Mouse (Mus musculus) spleen, postnatal 10 days (tissue): ENCODE measurements at regions not wholly inside any gene's neighbourhood (a gene's known extent, or its start where the extent isn't known, plus 50 kb on each side); places are given as distances from the start of the nearest gene placed in this dataset.

Source experiments
- DNase-seq, 2 experiments: peaks; one replicate each; pipeline ENCODE4 v3.0.0; 2021 to 2022; ENCODE audit warnings: low spot score in 2 of 2

- no peak for DNase-seq
These were observed 212.9 kb upstream of the Mocs1 start for GRCm38 (mm10) chr17:49215281-49215680.

DNA sequence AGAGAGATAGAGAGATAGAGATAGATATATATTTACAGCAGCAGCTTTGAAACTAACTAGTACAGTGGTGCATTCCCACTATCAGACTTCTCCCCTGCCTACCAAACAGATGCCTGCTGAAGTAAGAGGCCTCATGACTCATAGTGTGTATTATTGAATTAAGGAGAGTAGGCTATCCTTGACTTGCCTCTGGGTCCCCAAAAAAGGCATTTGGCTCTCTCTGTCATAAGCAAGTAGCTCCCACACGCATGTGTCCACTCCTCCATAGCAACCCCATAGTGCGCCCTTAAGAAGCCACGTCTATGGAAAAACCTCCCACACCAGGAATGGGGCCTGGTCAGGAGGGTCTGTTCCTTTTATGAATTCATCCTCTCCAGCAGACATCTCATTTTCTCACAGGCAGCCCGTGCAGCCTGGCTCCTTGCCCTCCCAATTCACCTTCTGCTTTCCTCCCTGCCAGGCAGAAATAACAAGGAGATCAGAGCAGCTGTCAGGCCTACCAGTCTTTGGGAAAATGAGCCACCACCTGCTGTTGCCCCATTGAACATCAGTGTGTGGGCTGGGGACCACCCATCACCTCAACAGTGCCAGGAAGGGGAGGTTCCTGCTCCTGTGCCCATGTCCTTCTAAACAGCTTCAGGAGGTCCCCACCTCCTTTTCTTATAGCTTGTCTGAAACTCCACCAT, 208.5 kb upstream of the Mocs1 start:
- no peak for DNase-seq

- no peak for DNase-seq
These were observed 204.9 kb upstream of the Mocs1 start for GRCm38 (mm10) chr17:49223212-49223611.

- no peak for DNase-seq
These were observed 204.5 kb upstream of the Mocs1 start for GRCm38 (mm10) chr17:49223651-49224050.

GRCm38 (mm10) chr17:49225255-49226015, 202.7 kb upstream of the Mocs1 start:
- DNase-seq: no peak

GRCm38 (mm10) chr17:49226016-49226400, 202.2 kb upstream of the Mocs1 start:
- DNase-seq: no peak

GRCm38 (mm10) chr17:49231287-49231686, 196.9 kb upstream of the Mocs1 start:
- no peak for DNase-seq

DNA sequence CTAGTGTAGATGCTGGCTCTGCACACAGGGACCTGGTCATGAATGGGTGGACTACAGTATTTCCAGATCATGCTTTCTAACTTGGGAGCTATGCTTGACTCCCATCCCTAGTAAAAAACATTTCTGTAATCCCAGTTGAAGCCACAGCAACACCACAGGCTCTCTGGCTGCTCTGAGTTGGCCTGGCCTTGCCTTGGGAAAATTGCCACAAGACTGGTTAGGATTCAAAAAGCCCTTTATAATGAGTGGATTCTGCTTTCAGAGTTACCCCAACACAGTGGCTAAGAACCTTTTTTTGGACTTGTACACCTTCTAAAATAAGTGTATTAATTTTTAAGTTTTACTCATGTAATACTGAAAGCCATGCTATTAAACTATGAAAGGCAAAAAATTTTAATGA, 188.1 kb upstream of the Mocs1 start:
- DNase-seq: no peak

DNA sequence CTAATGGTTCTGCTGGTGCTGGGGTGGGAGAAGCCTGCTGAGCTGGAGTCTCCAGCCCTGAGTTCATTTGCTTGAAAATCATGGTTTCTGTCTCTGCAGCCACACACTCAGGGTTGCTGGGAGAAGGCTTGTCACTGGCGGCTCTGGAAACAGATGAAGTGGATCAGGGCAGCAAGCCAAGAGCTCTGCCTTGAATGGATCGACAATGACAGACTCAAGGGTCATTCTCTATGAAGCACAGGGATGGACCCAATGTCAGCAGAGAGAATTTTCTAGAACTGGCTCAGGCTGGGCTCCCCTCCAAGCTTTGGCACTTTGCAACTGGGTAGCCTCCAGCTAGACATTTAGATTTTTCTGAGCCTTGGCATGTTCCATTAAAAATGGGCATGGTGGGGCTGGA, 184.7 kb upstream of the Mocs1 start:
- no peak for DNase-seq

GRCm38 (mm10) chr17:49245013-49245412, 183.1 kb upstream of the Mocs1 start:
- DNase-seq: no peak

DNA sequence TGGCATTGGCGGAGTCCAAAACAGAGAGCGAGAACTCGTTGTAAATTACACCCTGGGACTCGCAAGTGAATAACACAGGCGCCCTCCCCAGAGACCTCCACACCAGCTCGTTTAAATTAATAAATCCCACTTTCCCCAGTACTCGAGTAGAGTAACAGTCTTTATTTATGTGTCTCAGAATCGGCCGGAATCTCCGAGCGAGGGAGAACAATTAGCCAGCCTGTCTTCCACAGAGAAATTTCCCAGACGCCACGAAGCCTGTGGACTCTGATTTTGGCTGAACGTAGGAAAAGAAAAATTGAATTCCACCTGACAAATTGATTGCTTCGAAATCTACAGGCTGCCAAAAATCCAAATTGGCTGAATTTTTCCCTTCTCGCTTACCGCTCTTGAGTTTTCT, 180.9 kb upstream of the Mocs1 start:
- DNase-seq: no peak

GRCm38 (mm10) chr17:49250726-49251537, 177.2 kb upstream of the Mocs1 start:
- no peak for DNase-seq

- DNase-seq: no peak
These were observed 175.9 kb upstream of the Mocs1 start for GRCm38 (mm10) chr17:49252271-49252670.

DNA sequence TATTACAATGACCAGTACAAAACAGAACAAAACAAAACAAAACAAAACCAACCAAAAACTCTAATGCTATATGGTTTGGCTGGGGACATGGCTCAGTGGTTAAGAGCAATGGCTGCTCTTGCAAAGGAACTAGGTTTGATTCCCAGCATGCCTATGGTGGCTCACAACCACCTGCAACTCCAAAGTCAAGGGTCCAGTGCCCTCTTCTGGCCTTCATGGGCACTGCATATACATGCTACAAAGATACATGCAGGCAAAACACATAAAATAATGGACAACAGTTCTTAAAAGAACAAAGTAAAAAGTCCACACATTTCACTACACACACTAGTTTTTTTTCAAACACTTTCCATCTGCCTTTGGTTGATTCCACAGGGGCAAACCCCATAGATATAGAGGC, 169.7 kb upstream of the Mocs1 start:
- DNase-seq: no peak

GRCm38 (mm10) chr17:49262394-49262793, 165.8 kb upstream of the Mocs1 start:
- DNase-seq: no peak

GRCm38 (mm10) chr17:49266343-49266742, 161.8 kb upstream of the Mocs1 start:
- no peak for DNase-seq

DNA sequence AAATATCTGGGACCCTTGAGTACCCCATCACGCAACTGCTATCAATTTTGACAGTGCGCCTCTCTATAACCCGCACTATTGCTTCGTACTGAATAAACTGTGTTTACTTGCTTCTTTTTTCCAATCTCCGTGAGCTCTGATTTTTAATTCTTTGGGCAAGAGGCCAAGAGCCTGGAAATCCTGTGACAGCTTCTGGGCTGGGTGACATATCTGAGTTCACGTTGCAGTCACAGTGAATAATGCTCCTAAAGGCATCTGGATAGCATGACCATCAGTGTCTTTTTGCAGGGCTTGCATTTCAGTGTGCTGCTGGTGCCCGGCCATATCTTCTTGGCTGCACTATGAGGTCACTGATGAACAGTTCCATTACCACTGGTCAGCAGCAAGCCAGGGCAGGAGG, 158.2 kb upstream of the Mocs1 start:
- no peak for DNase-seq

DNA sequence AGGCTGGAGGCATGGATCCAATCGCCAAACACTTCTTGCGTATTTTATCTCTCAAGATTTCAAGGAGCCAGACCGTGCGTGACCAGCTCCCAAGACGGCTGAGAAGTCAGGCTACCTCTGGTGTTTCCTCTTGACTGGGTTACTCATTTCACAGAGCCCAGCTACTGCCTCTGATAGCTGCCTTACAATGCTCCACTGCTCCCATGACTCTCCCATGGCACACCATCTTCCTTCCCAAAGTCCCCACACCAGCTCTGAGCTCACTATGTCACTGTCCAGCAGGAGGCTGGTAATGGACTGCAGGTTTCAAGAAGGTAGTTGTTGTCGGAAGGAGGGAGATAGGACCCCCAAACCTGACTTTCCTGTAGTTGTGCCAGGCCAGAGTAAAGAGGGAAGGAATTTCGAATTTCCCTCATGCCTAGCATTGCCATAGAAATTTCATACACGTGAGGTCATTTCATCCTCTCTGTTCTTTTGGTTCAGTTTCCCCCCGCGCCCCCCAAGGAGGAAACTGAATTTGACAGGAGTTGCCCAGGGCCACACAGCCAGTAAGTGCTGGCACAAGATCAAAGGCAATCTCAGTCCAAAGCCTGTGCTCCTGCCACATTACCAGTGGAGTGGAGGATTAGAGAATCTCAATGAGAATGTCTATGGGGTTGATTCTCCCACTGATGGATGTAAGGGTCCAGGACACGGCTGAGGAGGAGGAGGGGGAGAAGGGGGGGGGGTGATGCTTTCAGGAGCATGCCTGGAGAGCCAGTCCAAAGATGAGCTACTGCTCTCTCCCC, 155.3 kb upstream of the Mocs1 start:
- DNase-seq: no peak

GRCm38 (mm10) chr17:49274936-49275335, 153.2 kb upstream of the Mocs1 start:
- DNase-seq: no peak

DNA sequence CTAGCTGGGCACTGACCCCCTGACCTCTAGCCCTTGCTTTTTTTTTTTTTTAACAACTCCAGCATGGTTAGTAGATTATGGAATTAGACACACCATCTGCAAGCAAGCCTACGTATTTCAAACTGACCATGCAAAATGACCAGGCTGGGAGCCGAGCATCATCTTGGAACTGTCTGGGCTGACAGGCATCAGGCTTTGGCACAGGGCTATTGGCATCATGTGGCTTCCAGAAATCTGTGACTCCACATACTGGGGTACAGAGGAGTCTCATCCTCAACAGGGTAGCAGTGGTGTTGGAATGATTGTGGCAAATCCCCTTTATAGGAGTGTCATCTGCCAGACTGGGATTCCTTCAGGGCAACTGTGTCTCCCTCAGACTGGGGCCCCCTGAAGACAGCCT, 152.7 kb upstream of the Mocs1 start:
- no peak for DNase-seq

DNA sequence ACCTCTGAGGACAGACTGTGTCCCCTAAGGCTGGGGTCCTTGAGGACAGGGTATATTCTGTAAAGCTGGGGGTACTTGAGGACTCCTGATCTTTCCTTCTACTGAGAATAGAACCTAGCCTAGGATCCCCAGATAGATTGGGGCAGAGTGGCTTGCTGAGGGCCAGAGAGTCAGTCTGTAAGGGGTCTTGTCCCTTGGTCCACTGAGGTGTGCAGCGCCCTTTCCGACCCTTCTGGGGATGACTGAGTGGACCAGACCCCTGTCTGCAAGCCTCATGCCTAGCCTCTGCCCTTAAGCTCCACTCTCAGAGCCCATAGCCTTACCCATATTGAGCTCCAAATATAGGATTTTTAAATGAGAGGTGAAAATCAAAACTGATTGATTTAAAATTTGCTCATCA, 152.2 kb upstream of the Mocs1 start:
- DNase-seq: no peak

DNA sequence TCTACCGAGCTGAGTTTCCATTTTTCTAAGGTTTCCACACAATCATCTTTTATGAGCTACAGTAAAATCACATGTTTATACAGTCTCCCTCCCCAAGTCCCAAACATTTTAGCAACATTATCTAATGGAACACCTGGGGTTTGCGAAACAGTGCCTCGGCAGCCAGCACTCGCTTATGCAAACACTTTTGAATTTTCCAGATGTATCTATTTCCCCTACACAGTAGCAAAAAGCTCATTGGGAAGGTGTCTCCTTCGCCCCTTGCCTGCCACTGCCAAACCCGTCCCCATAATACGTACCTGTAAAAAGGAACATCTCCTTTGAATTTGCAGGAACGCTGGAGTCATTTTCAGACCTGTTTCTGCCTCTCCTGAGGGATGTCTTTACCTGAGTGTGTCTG, 149.6 kb upstream of the Mocs1 start:
- no peak for DNase-seq
